Mouse (Mus musculus) WW6 (cell line): ENCODE measurements at regions not wholly inside any gene's neighbourhood (a gene's known extent, or its start where the extent isn't known, plus 50 kb on each side); places are given as distances from the start of the nearest gene placed in this dataset.

Source experiments
- DNase-seq: peaks from one replicate; pipeline ENCODE4 v3.0.0-alpha.2; 2013; ENCODE audit warnings: low read depth, low spot score

GRCm38 (mm10) chr14:15603954-15604523 is 165.3 kb upstream of the Lrrc3b start:
- no peak for DNase-seq

GRCm38 (mm10) chr14:15610166-15610565 is 171.4 kb upstream of the Lrrc3b start:
- no peak for DNase-seq

- DNase-seq = no peak
Observed at GRCm38 (mm10) chr14:15634581-15634980, 195.8 kb upstream of the Lrrc3b start.

GRCm38 (mm10) chr14:15637681-15638080 is 198.9 kb upstream of the Lrrc3b start:
- DNase-seq = no peak

GRCm38 (mm10) chr14:15638869-15639268 is 200.1 kb upstream of the Lrrc3b start:
- no peak for DNase-seq

- DNase-seq = no peak
Observed at GRCm38 (mm10) chr14:15660886-15661285, 222.1 kb upstream of the Lrrc3b start.

- DNase-seq = no peak
Observed at GRCm38 (mm10) chr14:15672292-15672691, 233.5 kb upstream of the Lrrc3b start.

- no peak for DNase-seq
Observed at GRCm38 (mm10) chr14:15677218-15677617, 238.4 kb upstream of the Lrrc3b start.

- DNase-seq = no peak
Observed at GRCm38 (mm10) chr14:15679456-15679855, 240.7 kb upstream of the Lrrc3b start.

GRCm38 (mm10) chr14:15698001-15698400 is 259.2 kb upstream of the Lrrc3b start:
- DNase-seq = no peak

- DNase-seq = no peak
Observed at GRCm38 (mm10) chr14:15698607-15699006, 259.8 kb upstream of the Lrrc3b start.

- no peak for DNase-seq
Observed at GRCm38 (mm10) chr14:15722135-15722534, 283.3 kb upstream of the Lrrc3b start.

GRCm38 (mm10) chr14:15746629-15747238 is 307.9 kb upstream of the Lrrc3b start:
- no peak for DNase-seq

GRCm38 (mm10) chr14:15769846-15770448 is 331.2 kb upstream of the Lrrc3b start:
- DNase-seq = no peak

GRCm38 (mm10) chr14:15784727-15785126 is 345.9 kb upstream of the Lrrc3b start:
- DNase-seq = no peak

GRCm38 (mm10) chr14:15785230-15785629 is 346.4 kb upstream of the Lrrc3b start:
- DNase-seq = no peak

GRCm38 (mm10) chr14:15795698-15796097 is 356.9 kb upstream of the Lrrc3b start:
- DNase-seq = no peak

GRCm38 (mm10) chr14:15797019-15797418 is 358.2 kb upstream of the Lrrc3b start:
- no peak for DNase-seq

- no peak for DNase-seq
Observed at GRCm38 (mm10) chr14:15801477-15802099, 362.8 kb upstream of the Lrrc3b start.

GRCm38 (mm10) chr14:15809083-15809482 is 370.3 kb upstream of the Lrrc3b start:
- no peak for DNase-seq

- no peak for DNase-seq
Observed at GRCm38 (mm10) chr14:15841390-15842023, 402.7 kb upstream of the Lrrc3b start.

- DNase-seq = no peak
Observed at GRCm38 (mm10) chr14:15842024-15842599, 403.3 kb upstream of the Lrrc3b start.
